Mouse (Mus musculus) olfactory bulb, adult 2 months (tissue): ENCODE measurements around the gene Ptprn2.

ENCODE experiments used
- CTCF ChIP-seq: fragments of 200-500 bp; IDR thresholded peaks from 2 replicates; pipeline ENCODE4 v1.5.1; 2012; ENCODE audit warnings: low read depth, mild to moderate bottlenecking, low read length, moderate library complexity; ENCODE audit not compliant: insufficient read depth
- POLR2A ChIP-seq: fragments of 200-500 bp; IDR thresholded peaks from 2 replicates; pipeline ENCODE4 v1.6.1; 2012; ENCODE audit warnings: mild to moderate bottlenecking, low read depth, low read length, moderate library complexity; ENCODE audit not compliant: insufficient read depth

DNA sequence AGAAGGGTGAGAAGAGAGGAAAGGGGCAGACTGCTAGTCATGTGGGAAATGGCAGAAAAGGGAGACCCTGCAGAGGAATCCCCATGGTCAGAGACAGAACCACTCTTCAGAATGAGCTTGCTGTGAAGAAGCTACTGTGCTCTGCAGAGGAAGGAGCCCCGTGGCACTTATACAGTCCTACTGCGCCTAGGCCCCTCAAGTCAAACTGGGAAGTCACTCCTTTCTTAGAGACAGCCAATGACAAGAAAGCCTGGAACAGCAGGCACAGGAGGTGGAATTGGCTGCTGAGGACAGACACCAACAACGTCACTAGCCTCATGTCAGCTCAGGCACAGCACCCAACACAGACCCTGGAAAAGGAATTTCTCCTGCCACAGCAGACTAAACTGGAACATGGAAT lies 830.1 kb downstream of the Ptprn2 start:
- TF ChIP-seq CTCF (no peak), POLR2A (no peak)
